9 mouse cellular contexts compared by ENCODE assay signal in the genomic region with DNA sequence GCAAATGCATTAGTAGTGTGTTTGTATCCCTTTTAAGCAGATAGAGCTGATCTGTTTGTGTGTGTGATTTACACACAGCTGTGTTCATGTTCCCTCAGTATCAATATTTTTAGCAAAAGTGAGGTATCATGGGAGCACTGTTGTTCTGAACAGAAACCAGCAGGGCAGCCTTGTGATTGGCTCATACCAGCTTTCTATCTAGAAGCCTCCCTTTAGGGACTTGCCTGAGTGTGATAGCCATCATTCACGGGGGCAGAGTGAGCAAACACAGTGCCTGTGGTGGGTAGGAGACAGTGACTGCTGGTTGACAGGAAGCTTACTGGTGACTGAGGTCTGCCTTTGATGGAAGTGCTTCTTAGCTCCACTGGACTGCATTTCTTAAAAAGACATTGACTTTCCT.
DNase-seq lines count a peak whose midpoint lies in the region; ATAC-seq and TF ChIP-seq lines count a peak whose summit lies in the region.
"Had no signal": no experiment of that assay in that cellular context is flagged by ENCODE, and none has a peak within 500 bp of the region (broad histone marks: within the 10 kb centered on the region; RNA-seq: fewer than 3 reads in every experiment).

No protein-coding gene starts in this region.

- 69% methylated on average over 1 of the region's 1 CpGs for WGBS in forebrain, embryonic 16.5 days
- 70% methylated on average over 1 of the region's 1 CpGs for WGBS in forebrain, embryonic 12.5 days
- 45% methylated on average over 1 of the region's 1 CpGs for WGBS in midbrain, postnatal 0 days

- H3K4me2 ChIP-seq in forebrain, embryonic 16.5 days (ENCODE audit: low read length), result no peak overlapping the region
- no peak overlapping the region for H3K4me2 ChIP-seq in forebrain, embryonic 12.5 days
- H3K4me2 ChIP-seq in midbrain, postnatal 0 days (ENCODE audit: low read depth, low read length, poor library complexity, severe bottlenecking), result no peak overlapping the region

- H3K36me3 ChIP-seq in forebrain, embryonic 16.5 days (ENCODE audit: control insufficient read depth, insufficient read depth), result no peaks in the 10 kb centered on the region
- peaks cover 9% of the 10 kb centered on the region; the same call in 1 of the 2 replicates for H3K36me3 ChIP-seq in forebrain, embryonic 12.5 days (replicated peaks)
- no peaks in the 10 kb centered on the region; the same call in 1 of the 2 replicates for H3K36me3 ChIP-seq in midbrain, postnatal 0 days (ENCODE audit: insufficient read depth, low read length)

- TF ChIP-seq CTCF in midbrain, postnatal 0 days (IDR thresholded peaks at IDR 0.05), result no peak

- peak; percentile 77 for DNase-seq in 416B (ENCODE audit: low read depth)
- no peak for DNase-seq in midbrain, postnatal 0 days (ENCODE audit: low spot score)
- no peak for DNase-seq in left cerebral cortex, postnatal 25 days (ENCODE audit: low spot score in 2 of 2)
- no peak for DNase-seq in adipocyte (ENCODE audit: low spot score)
- no peak for DNase-seq in gastrocnemius, postnatal 36 days
- DNase-seq: adrenal gland, postnatal 25 days had no signal

- no peak overlapping the region for H3K9ac ChIP-seq in forebrain, embryonic 16.5 days (replicated peaks; ENCODE audit: low read depth, low read length)
- H3K9ac ChIP-seq in forebrain, embryonic 12.5 days, result no peak overlapping the region
- no peak overlapping the region for H3K9ac ChIP-seq in midbrain, postnatal 0 days (replicated peaks; ENCODE audit: low read length, poor library complexity, severe bottlenecking)

- H3K27me3 ChIP-seq in forebrain, embryonic 16.5 days (replicated peaks; ENCODE audit: control insufficient read depth, insufficient read depth, low read length), result no peaks in the 10 kb centered on the region
- H3K27me3 ChIP-seq in forebrain, embryonic 12.5 days, result no peaks in the 10 kb centered on the region
- H3K27me3 ChIP-seq in midbrain, postnatal 0 days (ENCODE audit: insufficient read depth, low read length), result no peaks in the 10 kb centered on the region

- H3K27ac ChIP-seq in forebrain, embryonic 16.5 days (ENCODE audit: low read length), result peak overlapping the region; percentile 92; the same call in 1 of the 2 replicates
- no peak overlapping the region for H3K27ac ChIP-seq in forebrain, embryonic 12.5 days
- peak overlapping the region; percentile 86 for H3K27ac ChIP-seq in midbrain, postnatal 0 days (ENCODE audit: low read depth, low read length)

- intact Hi-C loops in left cerebral cortex, postnatal 25 days (cut with DNase I), result no loop called here
- intact Hi-C loops in gastrocnemius, postnatal 36 days (cut with DNase I), result no loop called here

- no peak for ATAC-seq in forebrain, embryonic 16.5 days
- no peak for ATAC-seq in forebrain, embryonic 12.5 days (ENCODE audit: low FRiP score)
- ATAC-seq in granulocyte monocyte progenitor cell, adult 5-6 weeks (replicated peaks; ENCODE audit: poor library complexity, severe bottlenecking), result peak; percentile 31
- no peak for ATAC-seq in midbrain, postnatal 0 days (ENCODE audit: low FRiP score)

- no peaks in the 10 kb centered on the region for H3K9me3 ChIP-seq in forebrain, embryonic 16.5 days (ENCODE audit: control insufficient read depth, low read length)
- no peaks in the 10 kb centered on the region for H3K9me3 ChIP-seq in forebrain, embryonic 12.5 days
- H3K9me3 ChIP-seq in midbrain, postnatal 0 days (ENCODE audit: low read length), result no peaks in the 10 kb centered on the region

- no peak overlapping the region for H3K4me3 ChIP-seq in forebrain, embryonic 16.5 days (replicated peaks; ENCODE audit: low read length)
- H3K4me3 ChIP-seq in forebrain, embryonic 12.5 days (replicated peaks), result no peak overlapping the region
- no peak overlapping the region for H3K4me3 ChIP-seq in midbrain, postnatal 0 days (ENCODE audit: low read depth, low read length)

- peaks cover 26% of the 10 kb centered on the region for H3K4me1 ChIP-seq in forebrain, embryonic 16.5 days (replicated peaks; ENCODE audit: control insufficient read depth, insufficient read depth, low read length)
- H3K4me1 ChIP-seq in forebrain, embryonic 12.5 days, result peaks cover 31% of the 10 kb centered on the region
- peaks cover 11% of the 10 kb centered on the region for H3K4me1 ChIP-seq in midbrain, postnatal 0 days (ENCODE audit: insufficient read depth, low read length)
